Mouse (Mus musculus) limb, embryonic 11.5 days (tissue): ENCODE results near the gene Ostf1. TPM values are rescaled to one million over a fixed set of nuclear protein-coding genes. Genes with fewer than 3 reads are reported as not detected.

Experiments
- ATAC-seq: fragments of 200-750 bp; cut with Nextera tagmentation; 2 replicates; pipeline ENCODE4 v1.8.0; 2017; ENCODE audit warnings: low read depth; ENCODE audit not compliant: insufficient number of reproducible peaks, low FRiP score, low TSS enrichment
- DNase-seq: peaks from one replicate; pipeline ENCODE4 v3.0.0-alpha.2; 2015; ENCODE audit warnings: low spot score
- H3K27ac ChIP-seq: fragments of 300-500 bp; sonication (generic); replicated peaks from 2 replicates; pipeline ENCODE4 v1.5.1; 2014; ENCODE audit warnings: low read depth, mild to moderate bottlenecking, low read length
- H3K27me3 ChIP-seq: fragments of 300-500 bp; sonication (generic); 2 replicates; pipeline ENCODE4 v1.6.1; 2014; ENCODE audit warnings: mild to moderate bottlenecking, low read length, mixed read lengths; ENCODE audit not compliant: control insufficient read depth, insufficient read depth
- H3K36me3 ChIP-seq: fragments of 300-500 bp; sonication (generic); 2 replicates; pipeline ENCODE4 v1.6.1; 2014; ENCODE audit warnings: mild to moderate bottlenecking, low read length, moderate library complexity, mixed read lengths; ENCODE audit not compliant: control insufficient read depth, insufficient read depth
- H3K4me1 ChIP-seq: fragments of 300-500 bp; sonication (generic); 2 replicates; pipeline ENCODE4 v1.6.1; 2014; ENCODE audit warnings: low read length, mixed read lengths; ENCODE audit not compliant: control insufficient read depth, insufficient read depth
- H3K4me2 ChIP-seq: fragments of 300-500 bp; sonication (generic); 2 replicates; pipeline ENCODE4 v1.6.1; 2014; ENCODE audit warnings: low read depth, mild to moderate bottlenecking, moderate library complexity; ENCODE audit not compliant: severe bottlenecking
- H3K4me3 ChIP-seq: fragments of 300-500 bp; sonication (generic); 2 replicates; pipeline ENCODE4 v1.5.1; 2014; ENCODE audit warnings: low read depth, low read length
- H3K9ac ChIP-seq: fragments of 300-500 bp; sonication (generic); 2 replicates; pipeline ENCODE4 v1.6.1; 2014; ENCODE audit warnings: mild to moderate bottlenecking, low read length
- H3K9me3 ChIP-seq: fragments of 300-500 bp; sonication (generic); 2 replicates; pipeline ENCODE4 v1.6.1; 2016; ENCODE audit warnings: low read length; ENCODE audit not compliant: control insufficient read depth
- WGBS: fragments of 180-500 bp; shearing (Covaris S2); extraction: QIAGEN DNeasy Blood & Tissue Kit; methylation state at CpG from one replicate; pipeline ENCODE4 v1.1.7; 2014; 5-methylcytosine and 5-hydroxymethylcytosine counted together
- polyA plus RNA-seq: library from polyadenylated mRNA; unstranded; fragments of >200 nt; fragmentation: Nextera tagmentation; extraction: Ambion mirVana; gene quantifications from 2 replicates; pipeline ENCODE4 v1.2.1, GENCODE M21; 2014

Ostf1 gene
- polyA plus RNA-seq, 1 experiment from 2014 or later, result 31.9 TPM

DNA sequence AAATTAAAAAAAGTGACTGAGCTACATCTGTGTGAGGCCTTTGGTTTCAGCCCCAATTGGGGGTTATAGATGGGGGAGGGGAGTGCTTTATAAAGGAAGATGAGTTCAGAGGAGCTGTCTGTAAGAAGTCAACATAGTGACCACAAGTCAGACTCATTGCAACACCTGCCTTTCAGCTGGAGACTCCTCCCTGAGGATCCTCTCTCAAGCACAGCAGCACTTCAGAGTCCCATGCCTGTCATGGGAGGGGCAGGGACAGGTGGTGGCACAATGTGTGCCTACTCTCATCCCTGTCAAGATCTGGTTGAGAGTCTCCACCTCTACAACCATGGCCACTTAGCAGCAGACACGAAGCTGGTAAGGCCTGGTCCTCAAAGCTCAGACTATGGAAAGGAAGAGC lies 11.9 kb downstream of the Ostf1 start:
- DNase-seq (no peak), ATAC-seq (no peak)
- no peak overlapping the region for H3K4me2 ChIP-seq
- no peaks in the 10 kb centered on the region for H3K4me1 ChIP-seq
- no peaks in the 10 kb centered on the region for H3K9me3 ChIP-seq
- no peak overlapping the region for H3K9ac ChIP-seq
- H3K36me3 ChIP-seq, result no peaks in the 10 kb centered on the region
- WGBS, result 88% methylated on average over 1 of the region's 1 CpGs
- H3K4me3 ChIP-seq, result no peak overlapping the region
- no peak overlapping the region for H3K27ac ChIP-seq
- H3K27me3 ChIP-seq, result no peaks in the 10 kb centered on the region

DNA sequence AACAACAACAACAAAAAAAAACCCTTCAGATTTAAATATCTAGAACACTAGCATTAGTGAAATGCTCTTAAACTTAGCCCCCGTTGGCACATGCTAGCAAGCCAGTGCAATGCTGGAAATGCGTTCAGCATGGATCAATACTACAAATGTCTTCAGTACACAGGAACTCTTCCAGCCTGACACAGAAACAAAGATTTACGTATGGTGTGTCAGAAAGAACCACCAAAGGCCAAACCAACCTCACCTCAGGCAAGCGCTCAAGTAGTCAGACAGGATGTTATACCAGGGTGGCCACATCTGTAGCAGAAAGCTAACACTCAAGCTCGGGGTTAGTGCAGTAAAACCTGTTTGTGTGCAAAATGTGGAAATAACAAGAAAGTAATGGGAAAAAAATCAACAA lies 12.6 kb downstream of the Ostf1 start:
- ATAC-seq (no peak), DNase-seq (no peak)
- no peak overlapping the region for H3K4me3 ChIP-seq
- H3K36me3 ChIP-seq, result no peaks in the 10 kb centered on the region
- no peaks in the 10 kb centered on the region for H3K9me3 ChIP-seq
- no peak overlapping the region for H3K9ac ChIP-seq
- no peaks in the 10 kb centered on the region for H3K27me3 ChIP-seq
- H3K4me1 ChIP-seq, result no peaks in the 10 kb centered on the region
- no peak overlapping the region for H3K4me2 ChIP-seq
- WGBS, result 70% methylated on average over 5 of the region's 5 CpGs
- H3K27ac ChIP-seq, result no peak overlapping the region

DNA sequence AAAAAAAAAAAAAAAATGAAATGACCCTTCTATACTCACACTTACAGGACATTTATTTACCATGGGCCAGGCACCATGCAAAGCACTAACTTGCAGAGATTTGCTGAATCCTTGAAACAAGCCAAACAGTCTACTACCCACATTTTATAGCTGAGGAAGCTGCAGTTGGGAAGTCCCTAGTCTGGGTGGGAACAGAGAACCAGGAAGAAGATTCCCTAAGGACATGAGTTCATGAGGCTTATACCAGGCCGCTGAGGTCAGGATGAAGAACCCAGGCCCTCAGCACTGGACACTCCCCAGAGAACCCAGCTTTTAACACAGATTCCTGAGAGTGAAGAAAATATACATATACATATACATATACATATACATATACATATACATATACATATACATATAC lies 14.1 kb downstream of the Ostf1 start:
- Histone ChIP-seq H3K9ac (no peak overlapping the region), H3K27me3 (no peaks in the 10 kb centered on the region), H3K4me3 (no peak overlapping the region), H3K36me3 (no peaks in the 10 kb centered on the region), H3K4me1 (no peaks in the 10 kb centered on the region), H3K9me3 (no peaks in the 10 kb centered on the region), H3K27ac (no peak overlapping the region), H3K4me2 (no peak overlapping the region)
- WGBS, result 95% methylated on average over 1 of the region's 1 CpGs
- ATAC-seq (no peak), DNase-seq (no peak)

DNA sequence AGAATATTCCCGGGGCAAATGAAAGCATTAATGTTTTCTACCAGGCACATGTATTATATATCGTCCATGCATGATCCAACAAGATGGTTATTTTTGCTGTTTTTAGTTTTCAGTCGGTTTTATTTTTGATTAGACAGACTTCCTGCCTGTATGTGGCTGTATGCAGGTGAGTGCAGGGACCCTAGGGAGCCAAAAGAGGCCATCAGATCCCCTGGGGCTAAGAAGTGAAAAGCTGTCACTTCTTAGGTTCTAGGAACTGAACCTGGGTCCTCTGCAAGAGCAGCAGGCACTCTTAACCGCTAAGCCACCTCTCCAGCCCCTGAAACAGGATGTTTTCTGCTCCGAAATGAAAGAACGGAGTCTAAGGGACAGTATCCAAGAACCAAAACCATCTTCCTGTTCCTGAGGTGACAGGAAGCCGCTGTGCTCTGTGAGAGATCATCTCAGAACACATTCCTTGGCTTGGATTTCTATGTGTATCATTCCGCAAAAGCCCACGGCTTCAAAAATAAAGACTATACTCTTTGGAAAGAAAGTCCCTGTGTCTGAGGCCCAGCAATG lies 15.9 kb downstream of the Ostf1 start:
- no peaks in the 10 kb centered on the region for H3K9me3 ChIP-seq
- no peak overlapping the region for H3K4me3 ChIP-seq
- H3K9ac ChIP-seq, result no peak overlapping the region
- H3K4me1 ChIP-seq, result no peaks in the 10 kb centered on the region
- no peaks in the 10 kb centered on the region for H3K36me3 ChIP-seq
- 73% methylated on average over 9 of the region's 9 CpGs for WGBS
- DNase-seq (no peak), ATAC-seq (no peak)
- no peaks in the 10 kb centered on the region for H3K27me3 ChIP-seq
- H3K4me2 ChIP-seq, result no peak overlapping the region
- H3K27ac ChIP-seq, result no peak overlapping the region

DNA sequence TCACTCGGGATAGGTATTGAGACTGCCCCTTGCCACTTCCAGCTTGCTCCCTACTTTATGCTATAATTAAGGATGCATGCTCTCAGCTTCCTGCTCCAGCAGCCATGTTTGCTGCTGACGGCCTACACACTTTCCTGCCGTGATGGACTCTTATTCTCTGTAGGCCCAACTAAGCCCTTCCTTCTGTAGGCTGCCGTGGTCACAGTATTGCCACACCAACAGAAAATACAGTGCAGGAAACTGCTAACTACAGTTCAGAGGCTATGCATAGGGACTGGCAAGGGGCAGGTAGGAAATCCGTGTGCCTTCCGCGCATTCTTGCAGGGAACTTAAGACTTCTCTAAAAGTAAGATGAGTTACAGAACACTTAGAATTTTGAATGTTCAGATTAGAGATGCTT lies 17.3 kb downstream of the Ostf1 start:
- no peak overlapping the region for H3K27ac ChIP-seq
- DNase-seq, result no peak
- no peak overlapping the region for H3K4me3 ChIP-seq
- H3K27me3 ChIP-seq, result no peaks in the 10 kb centered on the region
- no peaks in the 10 kb centered on the region for H3K36me3 ChIP-seq
- H3K9ac ChIP-seq, result no peak overlapping the region
- WGBS, result 86% methylated on average over 7 of the region's 7 CpGs
- no peak for ATAC-seq
- H3K9me3 ChIP-seq, result no peaks in the 10 kb centered on the region
- no peak overlapping the region for H3K4me2 ChIP-seq
- no peaks in the 10 kb centered on the region for H3K4me1 ChIP-seq

DNA sequence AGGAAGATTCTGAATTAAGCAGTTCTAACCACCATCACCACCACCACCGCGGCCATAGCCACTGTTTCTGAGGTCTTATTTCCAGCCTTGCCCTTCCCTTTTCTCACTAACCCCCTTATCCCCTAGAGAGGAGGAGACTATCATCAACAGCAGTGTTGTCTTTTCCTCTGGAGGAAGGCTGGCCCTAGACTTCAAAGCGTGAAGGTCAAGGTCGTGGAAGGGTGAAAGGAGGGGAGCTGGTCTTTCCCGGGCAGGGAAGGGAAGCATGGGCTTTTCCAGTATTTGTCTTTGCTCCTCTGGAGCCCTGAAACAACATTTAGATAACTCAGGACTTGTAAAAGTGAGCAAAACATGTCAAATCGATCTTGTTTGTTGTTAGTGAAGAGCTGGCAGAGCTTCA lies 22.6 kb downstream of the Ostf1 start:
- 82% methylated on average over 6 of the region's 6 CpGs for WGBS
- no peaks in the 10 kb centered on the region for H3K27me3 ChIP-seq
- ATAC-seq, result no peak

DNA sequence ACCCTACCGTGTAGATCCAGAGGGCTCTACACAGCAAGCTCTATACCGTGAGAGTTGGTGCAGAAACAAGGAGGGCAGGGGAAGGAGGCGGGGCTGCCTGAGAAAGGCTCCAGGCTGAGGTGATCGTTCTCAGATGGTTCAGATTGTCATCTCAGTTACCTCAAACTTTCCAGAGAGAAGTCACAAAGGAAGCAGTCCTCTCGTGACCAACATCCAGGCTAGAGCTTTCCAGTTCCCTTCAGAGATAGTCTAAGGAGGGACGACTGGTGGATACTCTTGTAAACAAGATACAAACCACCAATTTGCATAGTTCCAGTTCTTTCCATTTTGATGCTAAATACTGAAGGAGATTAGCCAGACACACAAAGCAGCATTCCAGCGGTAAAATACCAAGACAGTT lies 23.7 kb downstream of the Ostf1 start:
- ATAC-seq, result no peak
- H3K9ac ChIP-seq, result no peak overlapping the region
- H3K36me3 ChIP-seq, result no peaks in the 10 kb centered on the region
- whole genome bisulfite sequencing, result 51% methylated on average over 7 of the region's 7 CpGs
- no peaks in the 10 kb centered on the region for H3K27me3 ChIP-seq
- no peak overlapping the region for H3K4me3 ChIP-seq
- no peaks in the 10 kb centered on the region for H3K9me3 ChIP-seq
- no peak overlapping the region for H3K27ac ChIP-seq
- DNase-seq, result no peak
- H3K4me1 ChIP-seq, result no peaks in the 10 kb centered on the region
- no peak overlapping the region for H3K4me2 ChIP-seq

More for the DNA sequence above, 22.6 kb downstream of the Ostf1 start:
- Histone ChIP-seq H3K9ac (no peak overlapping the region), H3K36me3 (no peaks in the 10 kb centered on the region), H3K4me2 (no peak overlapping the region), H3K9me3 (no peaks in the 10 kb centered on the region), H3K4me3 (no peak overlapping the region), H3K27ac (no peak overlapping the region), H3K4me1 (no peaks in the 10 kb centered on the region)
- DNase-seq, result no peak

DNA sequence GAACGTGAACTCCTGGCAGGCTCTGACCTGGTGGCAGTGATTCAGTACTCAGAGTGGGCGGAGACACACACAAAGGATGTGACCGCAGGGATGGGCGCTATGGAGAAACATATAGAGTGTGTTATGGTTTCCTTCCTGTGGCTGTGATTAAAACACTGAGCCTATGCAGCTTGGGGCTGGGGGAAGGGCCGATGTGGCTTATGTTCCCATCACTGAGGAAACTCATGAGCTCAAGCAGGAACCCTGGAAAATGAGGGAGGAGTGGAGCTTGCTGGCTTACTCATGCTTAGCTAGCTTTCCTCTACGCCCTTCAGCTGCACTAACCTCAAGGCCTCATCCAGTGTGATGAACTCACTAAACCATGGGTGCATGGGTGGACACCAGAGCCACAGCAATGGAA lies 28.6 kb downstream of the Ostf1 start:
- Histone ChIP-seq H3K27ac (no peak overlapping the region; the same call in 1 of the 2 replicates), H3K4me2 (no peak overlapping the region), H3K4me3 (no peak overlapping the region), H3K4me1 (no peaks in the 10 kb centered on the region), H3K9ac (no peak overlapping the region), H3K36me3 (no peaks in the 10 kb centered on the region), H3K27me3 (no peaks in the 10 kb centered on the region), H3K9me3 (no peaks in the 10 kb centered on the region)
- DNase-seq (no peak), ATAC-seq (no peak)
- 79% methylated on average over 6 of the region's 6 CpGs for WGBS

DNA sequence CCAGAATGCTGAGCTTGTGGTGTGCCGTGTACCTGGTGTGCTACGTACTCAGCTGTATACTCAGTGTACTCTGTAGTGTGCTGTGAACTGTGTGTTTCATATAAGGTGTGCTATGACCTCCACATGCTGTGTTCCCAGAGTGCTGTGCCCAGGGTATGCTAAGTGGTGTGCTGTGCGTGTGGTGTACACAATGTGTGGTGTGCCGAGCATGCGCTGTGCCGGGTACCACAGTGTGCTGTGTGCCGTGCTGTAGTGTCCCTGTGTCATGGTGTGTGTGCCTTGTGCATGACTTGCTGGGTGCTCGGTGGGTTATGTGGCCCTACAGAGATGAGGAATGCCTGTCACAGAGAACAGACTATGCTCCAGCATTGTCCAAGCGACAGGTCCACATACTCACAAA lies 31.0 kb downstream of the Ostf1 start:
- no peak overlapping the region for H3K4me2 ChIP-seq
- no peaks in the 10 kb centered on the region for H3K36me3 ChIP-seq
- no peaks in the 10 kb centered on the region for H3K4me1 ChIP-seq
- no peak overlapping the region for H3K9ac ChIP-seq
- H3K27ac ChIP-seq, result no peak overlapping the region
- 95% methylated on average over 9 of the region's 9 CpGs for WGBS
- no peaks in the 10 kb centered on the region for H3K9me3 ChIP-seq
- ATAC-seq, result no peak
- no peak overlapping the region for H3K4me3 ChIP-seq
- DNase-seq, result no peak
- no peaks in the 10 kb centered on the region for H3K27me3 ChIP-seq
